Mouse (Mus musculus): ENCODE measurements around the gene Tubgcp4.
"Not testable (repeated sequence)": the region's sequence is repeated elsewhere in the genome, so short reads cannot be mapped to it uniquely, and the experiment has no call there.

Tubgcp4 gene

GRCm38 (mm10) chr2:121170481-121170971 is at the start of gene Tubgcp4:
Gene Tubgcp4 (plus strand): TSS chr2:121170654.
- peak; percentile 71 to 75 for DNase-seq

GRCm38 (mm10) chr2:121126302-121126701 is 44.2 kb upstream of the Tubgcp4 start:
- DNase-seq, result not testable (repeated sequence)

GRCm38 (mm10) chr2:121127536-121127935 is 42.9 kb upstream of the Tubgcp4 start:
- peak; percentile 31 to 67 for DNase-seq

- no peak for DNase-seq
Observed at GRCm38 (mm10) chr2:121128865-121129620, 41.4 kb upstream of the Tubgcp4 start.

- no peak for DNase-seq
Observed at GRCm38 (mm10) chr2:121132822-121133221, 37.6 kb upstream of the Tubgcp4 start.

- no peak for DNase-seq
Observed at GRCm38 (mm10) chr2:121137371-121137770, 33.1 kb upstream of the Tubgcp4 start.

GRCm38 (mm10) chr2:121139266-121140017 is 31.0 kb upstream of the Tubgcp4 start:
- peak; percentile 83 to 84 for DNase-seq

- DNase-seq, result peak; percentile 90 to 94
Observed at GRCm38 (mm10) chr2:121140018-121140882, 30.2 kb upstream of the Tubgcp4 start, which contains the start of the genes Adal and Lcmt2. Gene Adal (plus strand): TSS chr2:121140428. Gene Lcmt2 (minus strand): TSS chr2:121140653.

GRCm38 (mm10) chr2:121141216-121142035 is 29.0 kb upstream of the Tubgcp4 start:
- no peak for DNase-seq

- DNase-seq, result no peak
Observed at GRCm38 (mm10) chr2:121142415-121142814, 28.0 kb upstream of the Tubgcp4 start.

GRCm38 (mm10) chr2:121149679-121150078 is 20.8 kb upstream of the Tubgcp4 start:
- DNase-seq, result no peak

- DNase-seq, result peak in 1 of 2 experiments; percentile 19
Observed at GRCm38 (mm10) chr2:121153100-121153499, 17.4 kb upstream of the Tubgcp4 start.

GRCm38 (mm10) chr2:121169173-121169572 is 1.3 kb upstream of the Tubgcp4 start:
- no peak for DNase-seq

GRCm38 (mm10) chr2:121169902-121170301 is 552 bp upstream of the Tubgcp4 start:
- DNase-seq, result peak; percentile 51 to 69

GRCm38 (mm10) chr2:121170980-121171742 is 707 bp downstream of the Tubgcp4 start, which contains the start of gene Zscan29:
Gene Zscan29 (minus strand): TSS chr2:121171125.
- DNase-seq, result peak; percentile 89 to 95

GRCm38 (mm10) chr2:121178828-121179479 is 8.5 kb downstream of the Tubgcp4 start:
- DNase-seq, result no peak

GRCm38 (mm10) chr2:121183431-121183830 is 13.0 kb downstream of the Tubgcp4 start:
- peak in 1 of 2 experiments; percentile 14 for DNase-seq

GRCm38 (mm10) chr2:121184142-121184541 is 13.7 kb downstream of the Tubgcp4 start:
- DNase-seq, result no peak

- no peak for DNase-seq
Observed at GRCm38 (mm10) chr2:121188530-121188929, 18.1 kb downstream of the Tubgcp4 start.

GRCm38 (mm10) chr2:121195466-121195865 is 25.0 kb downstream of the Tubgcp4 start:
- DNase-seq, result no peak

All from kidney, postnatal 36 days (tissue).